Mouse (Mus musculus): ENCODE data around the gene Kcnq2.

Gene Kcnq2

GRCm38 (mm10) chr2:181148318-181148955 lies 13.3 kb upstream of the Kcnq2 start:
- intact Hi-C loops (cut with DNase I), result no loop called here

GRCm38 (mm10) chr2:181147546-181148317 lies 12.6 kb upstream of the Kcnq2 start:
- intact Hi-C loops (cut with DNase I), result no loop called here

DNA sequence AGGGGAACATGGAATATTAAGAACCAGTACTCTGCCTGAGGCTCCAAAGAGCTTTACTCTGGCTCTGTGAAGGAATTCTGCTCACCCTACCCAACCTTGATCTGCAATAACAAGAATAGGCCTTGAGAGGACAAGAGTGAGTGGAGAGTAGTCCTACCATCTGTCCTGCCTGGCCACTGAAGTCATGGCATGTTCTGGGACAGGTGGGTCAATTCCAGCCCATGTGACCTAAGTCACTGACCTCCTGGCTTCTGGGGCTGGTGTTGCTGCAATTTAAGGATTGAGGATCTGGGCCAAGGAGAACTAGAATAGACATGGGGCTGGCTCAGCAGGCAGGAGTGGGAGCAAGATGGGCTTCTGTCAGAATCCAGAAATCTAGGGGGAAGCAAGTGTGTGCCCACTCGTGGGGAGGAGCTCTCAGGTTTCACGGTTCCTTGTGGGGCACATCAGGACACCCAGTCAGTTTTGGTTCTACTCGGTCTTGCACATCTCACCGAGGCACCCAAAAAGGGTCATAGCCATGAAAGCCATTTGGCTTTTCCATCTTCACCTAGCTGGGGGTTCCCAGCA lies 12.0 kb upstream of the Kcnq2 start:
- intact Hi-C loops (cut with DNase I), result no loop called here

DNA sequence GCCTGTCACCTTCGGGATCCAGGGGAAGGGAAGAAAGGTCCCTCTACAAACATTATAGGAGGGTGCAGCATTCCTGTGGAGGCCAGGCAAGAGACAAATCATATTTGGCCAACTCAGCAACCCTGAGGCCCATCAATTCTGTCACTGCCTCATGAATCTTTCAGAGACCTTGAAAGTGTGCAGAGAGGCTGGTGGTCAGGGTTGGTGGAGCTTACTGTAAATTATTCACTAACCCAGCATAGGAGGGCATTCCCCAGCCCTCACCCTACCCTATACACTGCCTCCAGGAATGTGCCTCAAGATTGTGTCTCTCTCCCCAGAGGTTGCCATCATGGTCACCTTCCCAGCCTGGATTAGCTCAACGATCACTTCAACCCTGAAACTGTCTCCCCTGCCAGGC lies 9.6 kb upstream of the Kcnq2 start:
- intact Hi-C loops (cut with DNase I), result no loop called here

DNA sequence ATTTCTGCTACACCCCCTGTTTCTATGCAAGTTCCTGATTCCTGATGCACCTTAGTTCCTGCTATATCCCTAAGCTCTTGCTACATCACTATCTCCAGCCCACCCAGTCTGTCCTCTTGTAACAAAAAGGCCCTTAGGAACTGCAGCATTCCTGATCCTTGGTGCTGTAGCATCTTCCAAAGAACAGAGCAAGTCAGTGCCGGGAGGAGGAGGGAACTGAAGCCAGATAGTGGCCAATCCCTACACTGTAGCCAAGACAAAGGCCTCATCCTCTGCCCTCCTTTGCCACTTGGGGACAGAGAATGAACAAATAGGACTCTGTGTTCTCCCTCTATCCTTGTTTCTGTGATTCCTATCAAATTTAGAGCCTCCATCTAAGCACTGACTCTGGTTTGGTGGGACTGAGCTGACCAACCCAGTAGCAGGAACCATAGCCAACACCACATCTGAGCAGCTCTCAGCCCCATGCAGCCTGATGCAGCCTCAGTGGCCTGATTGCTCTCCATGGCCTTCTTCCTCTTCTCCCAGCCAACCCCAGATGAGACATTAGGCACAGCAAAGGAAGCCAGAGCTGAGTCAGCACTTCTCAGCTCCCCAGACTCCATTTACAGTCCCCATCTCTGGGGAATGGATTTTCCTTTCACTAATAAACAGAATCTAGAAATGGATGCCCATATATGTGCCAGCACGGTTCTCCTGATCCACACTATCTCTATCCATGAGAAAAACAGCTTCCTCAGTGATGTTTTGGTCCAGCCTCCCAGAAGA lies 8.6 kb upstream of the Kcnq2 start:
- intact Hi-C loops (cut with DNase I), result no loop called here

- intact Hi-C loops (cut with DNase I), result no loop called here
These were observed 7.6 kb upstream of the Kcnq2 start for GRCm38 (mm10) chr2:181142703-181143135.

GRCm38 (mm10) chr2:181139641-181140193 lies 4.6 kb upstream of the Kcnq2 start:
- intact Hi-C loops (cut with DNase I), result no loop called here

DNA sequence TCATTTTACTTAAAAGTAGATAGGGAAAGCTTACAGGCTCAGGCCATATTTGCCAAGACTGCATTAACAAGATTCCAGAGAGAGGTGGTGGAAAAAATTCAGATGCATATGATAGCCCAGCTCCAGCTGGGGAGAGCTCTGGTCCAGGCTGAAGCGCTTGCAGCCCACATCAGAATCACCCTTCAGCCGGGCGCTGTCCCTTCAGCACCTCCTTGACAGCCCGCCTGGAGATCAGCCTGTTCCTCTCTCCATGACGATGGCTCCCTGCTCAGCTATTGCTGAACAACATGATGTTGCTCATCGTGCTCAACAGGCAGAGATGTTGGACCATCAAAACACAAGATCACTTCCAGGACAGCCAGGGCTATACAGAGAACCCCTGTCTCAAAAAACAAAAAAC lies 1.8 kb upstream of the Kcnq2 start:
- intact Hi-C loops (cut with DNase I), result no loop called here

GRCm38 (mm10) chr2:181135446-181135818 lies 332 bp upstream of the Kcnq2 start:
- intact Hi-C loops (cut with DNase I), result no loop called here

- intact Hi-C loops (cut with DNase I), result no loop called here
These were observed 1.1 kb downstream of the Kcnq2 start for GRCm38 (mm10) chr2:181133837-181134590.

DNA sequence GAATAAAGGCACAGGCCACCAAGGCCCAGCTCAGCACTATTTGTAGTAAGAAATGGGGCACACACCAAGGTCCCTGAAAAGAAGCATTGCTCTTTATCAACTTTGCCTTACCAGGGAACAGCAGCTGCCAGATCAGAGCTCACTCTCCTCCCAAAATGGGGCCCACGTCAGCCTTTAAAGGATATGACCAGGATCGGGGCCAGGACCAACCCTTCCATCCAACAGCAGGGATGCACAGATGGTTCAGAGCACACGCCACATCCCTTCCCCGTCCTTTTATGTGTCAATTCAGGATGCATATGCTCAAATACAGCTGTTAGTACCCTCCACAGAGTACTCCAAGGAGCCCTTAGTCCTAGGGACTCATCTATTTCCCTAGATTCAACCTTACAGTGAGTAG lies 4.9 kb downstream of the Kcnq2 start:
- intact Hi-C loops (cut with DNase I), result no loop called here

GRCm38 (mm10) chr2:181128963-181129362 lies 6.1 kb downstream of the Kcnq2 start:
- intact Hi-C loops (cut with DNase I), result no loop called here

GRCm38 (mm10) chr2:181127786-181128185 lies 7.3 kb downstream of the Kcnq2 start:
- intact Hi-C loops (cut with DNase I), result no loop called here

GRCm38 (mm10) chr2:181125726-181126455 lies 9.2 kb downstream of the Kcnq2 start:
- intact Hi-C loops (cut with DNase I), result no loop called here

GRCm38 (mm10) chr2:181122642-181123041 lies 12.5 kb downstream of the Kcnq2 start:
- intact Hi-C loops (cut with DNase I), result no loop called here

DNA sequence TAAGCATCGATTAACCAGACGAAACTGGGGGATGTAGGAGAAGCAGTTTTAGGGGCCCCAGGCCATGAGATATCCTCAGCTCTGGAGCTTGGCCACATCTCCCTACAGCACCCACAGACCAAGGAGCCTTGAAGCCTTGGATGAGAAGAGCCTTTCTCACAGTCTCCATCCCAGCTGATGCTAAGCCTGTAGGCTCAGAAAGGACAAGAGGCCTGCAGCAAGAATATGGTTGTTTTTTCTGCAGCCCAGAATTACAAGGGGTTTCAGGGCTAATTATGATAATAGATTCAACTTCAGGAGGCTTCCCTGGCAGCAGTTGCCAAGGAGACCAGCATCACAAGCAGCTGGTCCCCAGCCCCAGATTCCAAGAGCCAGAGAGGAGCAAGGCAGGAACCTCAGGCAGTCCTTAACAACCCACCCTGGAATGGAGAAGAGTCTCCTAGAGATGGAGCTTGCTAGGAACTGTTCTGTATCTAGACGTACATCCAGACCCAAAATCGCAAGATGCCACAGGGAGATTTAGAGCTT lies 14.1 kb downstream of the Kcnq2 start:
- intact Hi-C loops (cut with DNase I), result no loop called here

DNA sequence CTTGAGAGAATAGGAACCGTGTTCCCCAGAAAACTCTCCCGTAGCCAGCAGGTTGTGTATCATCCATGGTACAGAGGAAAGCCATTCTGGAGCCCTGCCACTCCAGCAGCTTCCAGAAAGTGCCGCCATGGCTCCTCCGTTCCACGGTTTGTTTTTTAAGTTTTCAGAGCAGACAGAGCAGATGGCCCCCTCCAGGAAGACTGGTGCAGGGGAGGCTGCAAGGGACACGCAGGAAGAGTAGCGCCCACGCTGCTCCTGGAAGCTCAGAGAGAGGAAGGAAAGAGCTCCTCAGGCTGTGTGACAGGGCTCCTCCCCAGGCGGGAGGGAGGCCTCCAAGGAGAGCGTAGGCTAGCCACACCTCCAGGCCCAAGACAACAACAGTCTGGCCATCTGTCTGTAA lies 15.1 kb downstream of the Kcnq2 start:
- intact Hi-C loops (cut with DNase I), result no loop called here

DNA sequence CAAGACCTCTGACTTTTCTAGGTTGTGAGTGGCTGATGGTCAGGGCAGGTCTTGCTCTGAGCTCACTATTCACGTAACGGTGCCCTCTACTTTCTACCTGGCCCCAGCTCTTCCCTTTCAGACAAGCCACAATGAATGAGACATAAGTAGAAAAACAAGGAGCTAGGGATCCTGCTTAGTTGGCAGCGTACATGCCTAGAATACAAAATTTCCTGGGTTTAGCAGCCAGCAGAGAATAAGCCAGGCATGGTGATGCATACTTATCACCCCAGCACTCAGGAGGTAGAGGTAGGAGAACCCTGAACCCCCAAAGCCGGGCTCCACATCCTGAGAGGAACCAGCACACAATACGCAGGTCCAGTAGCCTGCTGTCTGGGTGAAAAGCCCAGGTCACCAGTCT lies 18.7 kb downstream of the Kcnq2 start:
- intact Hi-C loops (cut with DNase I), result no loop called here

- intact Hi-C loops (cut with DNase I), result no loop called here
These were observed 19.7 kb downstream of the Kcnq2 start for GRCm38 (mm10) chr2:181115367-181115766.

Measured in adrenal gland (tissue).